In genomic region chr3:75633635-75634034, GRCm38 (mm10) we compare ENCODE assay signal across 14 mouse cellular contexts.
DNase-seq lines count a peak whose midpoint lies in the region; ATAC-seq and TF ChIP-seq lines count a peak whose summit lies in the region.
"Had no signal": no experiment of that assay in that cellular context is flagged by ENCODE, and none has a peak within 500 bp of the region (broad histone marks: within the 10 kb centered on the region; RNA-seq: fewer than 3 reads in every experiment).

No protein-coding gene starts in this region.

- dilution Hi-C loops in CH12.LX (cut with MboI; ENCODE audit: extremely low pct_ligation_motif_present, extremely low pct_unique_long_range_greater_than_20kb, low sequenced_read_pairs) = no loop called here

- H3K9me3 ChIP-seq in CH12.LX (replicated peaks; ENCODE audit: low read length) = no peaks in the 10 kb centered on the region
- H3K9me3 ChIP-seq in hindbrain, embryonic 12.5 days (replicated peaks) = no peaks in the 10 kb centered on the region
- H3K9me3 ChIP-seq in neural tube, embryonic 12.5 days = no peaks in the 10 kb centered on the region
- H3K9me3 ChIP-seq: G1E had no signal

- no peak for TF ChIP-seq RAD21 in CH12.LX (IDR thresholded peaks at IDR 0.05; ENCODE audit: low read depth, low read length)

- TF ChIP-seq POLR2A in CH12.LX (IDR thresholded peaks at IDR 0.05; ENCODE audit: low read depth, low read length) = no peak

- H3K4me1 ChIP-seq in CH12.LX (ENCODE audit: control insufficient read depth in 1 of 2, insufficient read depth in 2 of 2) = peaks cover 0 to 43% of the 10 kb centered on the region in 2 experiments; a peak in 2 of 4 replicates
- peaks cover 5% of the 10 kb centered on the region; the same call in 1 of the 2 replicates for H3K4me1 ChIP-seq in hindbrain, embryonic 12.5 days
- H3K4me1 ChIP-seq in neural tube, embryonic 12.5 days = 0 out of 2 replicates have a peak, but pooled peaks cover 6% of the 10 kb centered on the region

- TF ChIP-seq CTCF in CH12.LX (conservative IDR thresholded peaks at IDR 0.05 in 1 of 2, IDR thresholded peaks at IDR 0.05 in 1 of 2; ENCODE audit: low read depth in 2 of 2, low read length in 2 of 2) = no peak

- TF ChIP-seq EP300 in CH12.LX (IDR thresholded peaks at IDR 0.05; ENCODE audit: low read length) = no peak

- no peaks in the 10 kb centered on the region for H3K27me3 ChIP-seq in CH12.LX (replicated peaks)
- no peaks in the 10 kb centered on the region for H3K27me3 ChIP-seq in hindbrain, embryonic 12.5 days
- no peaks in the 10 kb centered on the region for H3K27me3 ChIP-seq in neural tube, embryonic 12.5 days (replicated peaks)

- peak; percentile 25 to 47 for DNase-seq in cerebellum, postnatal 10 days
- no peak for DNase-seq in cerebellum, postnatal 36 days
- peak; percentile 64 for DNase-seq in CH12.LX (ENCODE audit: extremely low read depth)
- no peak for DNase-seq in adrenal gland, adult 2 months
- no peak for DNase-seq in urinary bladder, postnatal 14 days (ENCODE audit: low spot score)
- DNase-seq: cerebellum, adult 9-11 months; gastrocnemius, postnatal 25 days; kidney, adult 8-10 months; lung, postnatal 4 days had no signal

- in situ Hi-C loops in CH12.LX (cut with MboI; ENCODE audit: low pct_ligation_motif_present, low pct_unique_long_range_greater_than_20kb, low sequenced_read_pairs) = no loop called here

- H3K36me3 ChIP-seq in CH12.LX (replicated peaks in 1 of 2; ENCODE audit: control insufficient read depth in 1 of 2, insufficient read depth in 1 of 2, low read length in 1 of 2) = no peaks in the 10 kb centered on the region
- H3K36me3 ChIP-seq in hindbrain, embryonic 12.5 days = no peaks in the 10 kb centered on the region
- H3K36me3 ChIP-seq in neural tube, embryonic 12.5 days = no peaks in the 10 kb centered on the region
- H3K36me3 ChIP-seq: G1E had no signal

- H3K4me2 ChIP-seq in CH12.LX (ENCODE audit: insufficient read depth, low read depth, poor library complexity, severe bottlenecking) = no peak overlapping the region
- no peak overlapping the region for H3K4me2 ChIP-seq in hindbrain, embryonic 12.5 days (replicated peaks)
- no peak overlapping the region for H3K4me2 ChIP-seq in neural tube, embryonic 12.5 days (replicated peaks)

- H3K9ac ChIP-seq in CH12.LX (ENCODE audit: insufficient read depth, low read depth) = no peak overlapping the region
- no peak overlapping the region for H3K9ac ChIP-seq in hindbrain, embryonic 12.5 days
- no peak overlapping the region for H3K9ac ChIP-seq in neural tube, embryonic 12.5 days

- no peaks in the 10 kb centered on the region for H3K79me2 ChIP-seq in CH12.LX (replicated peaks; ENCODE audit: control insufficient read depth, extremely low read depth, insufficient read depth, poor library complexity, severe bottlenecking)

- no peak overlapping the region for H3K27ac ChIP-seq in CH12.LX (ENCODE audit: insufficient read depth, low read depth)
- H3K27ac ChIP-seq in hindbrain, embryonic 12.5 days = no peak overlapping the region
- H3K27ac ChIP-seq in neural tube, embryonic 12.5 days = no peak overlapping the region

- H3K4me3 ChIP-seq in CH12.LX (replicated peaks in 1 of 3; ENCODE audit: low read depth in 2 of 3, low read length in 2 of 3, poor library complexity in 1 of 3) = no peak overlapping the region
- no peak overlapping the region for H3K4me3 ChIP-seq in hindbrain, embryonic 12.5 days
- H3K4me3 ChIP-seq in neural tube, embryonic 12.5 days = no peak overlapping the region

- WGBS in hindbrain, embryonic 12.5 days = 33% methylated on average over 4 of the region's 4 CpGs
- 35% methylated on average over 4 of the region's 4 CpGs for WGBS in neural tube, embryonic 12.5 days

- ATAC-seq in hindbrain, embryonic 12.5 days (ENCODE audit: low FRiP score) = peak; percentile 74
- peak; percentile 73 for ATAC-seq in neural tube, embryonic 12.5 days (ENCODE audit: low FRiP score, low read depth)
- no peak for ATAC-seq in monocyte, adult 5-6 weeks (replicated peaks; ENCODE audit: insufficient number of reproducible peaks, low FRiP score, low TSS enrichment, poor library complexity, severe bottlenecking)
- ATAC-seq: activated CD4-positive, CD25-positive, alpha-beta regulatory T cell, adult 4 months had no signal

TF ChIP-seq in CH12.LX, 34 proteins besides CTCF, POLR2A, EP300 and RAD21:
- TF ChIP-seq HCFC1 (IDR thresholded peaks at IDR 0.05; ENCODE audit: low read depth, low read length) = no peak
- TF ChIP-seq PAX5 (IDR thresholded peaks at IDR 0.05; ENCODE audit: low read length) = no peak
- TF ChIP-seq ELF1 (IDR thresholded peaks at IDR 0.05; ENCODE audit: low read depth, low read length) = no peak
- no peak for TF ChIP-seq ETS1 (conservative IDR thresholded peaks at IDR 0.05; ENCODE audit: low read depth, low read length)
- TF ChIP-seq RCOR1 (conservative IDR thresholded peaks at IDR 0.05; ENCODE audit: low read depth, low read length) = no peak
- TF ChIP-seq SMC3 (IDR thresholded peaks at IDR 0.05; ENCODE audit: low read depth, low read length) = no peak
- no peak for TF ChIP-seq NRF1 (IDR thresholded peaks at IDR 0.05; ENCODE audit: low read depth, low read length)
- TF ChIP-seq BHLHE40 (IDR thresholded peaks at IDR 0.05; ENCODE audit: low read depth, low read length) = 0 out of 2 replicates have a peak, but pooled peaks have one; percentile 16

Comparison
In these comparisons a context has a peak if more than half of its experiments do, and no peak if none do; other contexts are left out.
1. DNase-seq: peak in cerebellum, postnatal 10 days (2 of 2) and CH12.LX (single experiment); none in cerebellum, postnatal 36 days (0 of 2), adrenal gland, adult 2 months (single experiment) and urinary bladder, postnatal 14 days (single experiment).